8 mouse cellular contexts compared by ENCODE assay signal in genomic region chr17:15375701-15376493, GRCm38 (mm10). TPM values are rescaled to one million over a fixed set of nuclear protein-coding genes. Genes with fewer than 3 reads are reported as not detected.
DNase-seq lines count a peak whose midpoint lies in the region; ATAC-seq lines count a peak whose summit lies in the region.

No protein-coding gene starts in this region.

- under 1% methylated on average over 68 of the region's 69 CpGs for WGBS in limb, embryonic 15.5 days
- under 1% methylated on average over 66 of the region's 69 CpGs for WGBS in midbrain, embryonic 14.5 days

- H3K9ac ChIP-seq in limb, embryonic 15.5 days: peak overlapping the region; percentile 48
- peak overlapping the region; percentile 95 for H3K9ac ChIP-seq in midbrain, embryonic 14.5 days (replicated peaks; ENCODE audit: low read length)

- H3K27ac ChIP-seq in limb, embryonic 15.5 days: peak overlapping the region; percentile 7; the same call in 1 of the 2 replicates
- H3K27ac ChIP-seq in midbrain, embryonic 14.5 days (replicated peaks; ENCODE audit: low read depth, low read length): peak overlapping the region; percentile 99

- peak overlapping the region; percentile 52 for H3K4me3 ChIP-seq in limb, embryonic 15.5 days
- H3K4me3 ChIP-seq in midbrain, embryonic 14.5 days (replicated peaks; ENCODE audit: low read depth, low read length): peak overlapping the region; percentile 84

- peaks cover 42% of the 10 kb centered on the region for H3K4me1 ChIP-seq in limb, embryonic 15.5 days
- H3K4me1 ChIP-seq in midbrain, embryonic 14.5 days (ENCODE audit: control insufficient read depth, insufficient read depth, low read length): peaks cover 56% of the 10 kb centered on the region

- peak overlapping the region; percentile 99 for H3K4me2 ChIP-seq in limb, embryonic 15.5 days
- H3K4me2 ChIP-seq in midbrain, embryonic 14.5 days (ENCODE audit: low read length): peak overlapping the region; percentile 96

- peaks cover 83% of the 10 kb centered on the region for H3K27me3 ChIP-seq in limb, embryonic 15.5 days
- no peaks in the 10 kb centered on the region for H3K27me3 ChIP-seq in midbrain, embryonic 14.5 days (ENCODE audit: control insufficient read depth, insufficient read depth, low read length)

- H3K36me3 ChIP-seq in limb, embryonic 15.5 days: no peaks in the 10 kb centered on the region
- peaks cover 24% of the 10 kb centered on the region for H3K36me3 ChIP-seq in midbrain, embryonic 14.5 days (ENCODE audit: control insufficient read depth, insufficient read depth, low read length)

- peak; percentile 30; the same call in 1 of the 2 replicates for ATAC-seq in limb, embryonic 15.5 days (ENCODE audit: insufficient number of reproducible peaks, low FRiP score, low TSS enrichment, low read depth)
- ATAC-seq in midbrain, embryonic 14.5 days (ENCODE audit: low FRiP score, low TSS enrichment): peak; percentile 71

- peak; percentile 67 to 70 for DNase-seq in spleen, adult 18-20 months
- no peak for DNase-seq in spleen, adult 12 weeks (ENCODE audit: low spot score)
- peak; percentile 85 for DNase-seq in embryo, embryonic 11 days
- peak; percentile 77 for DNase-seq in heart, adult 8-10 months (ENCODE audit: low spot score)
- DNase-seq in kidney, adult 18-20 months: peak; percentile 89
- peak; percentile 89 for DNase-seq in midbrain, embryonic 14.5 days
- peak; percentile 51 to 75 for DNase-seq in spleen, postnatal 4 days (ENCODE audit: low spot score in 2 of 2)

- no peaks in the 10 kb centered on the region for H3K9me3 ChIP-seq in limb, embryonic 15.5 days
- no peaks in the 10 kb centered on the region for H3K9me3 ChIP-seq in midbrain, embryonic 14.5 days (ENCODE audit: control insufficient read depth, low read length)

RNA-seq across cellular contexts. Expression of gene Dll1, which starts 0.8 kb away (rescaled TPM):
- total RNA-seq in heart, adult 8-10 months (2022): 1 to 10 TPM; 3.7 to 7.3 (median 5.7) TPM
- 6.8 and 8.5 TPM in 2 replicates for polyA plus RNA-seq in limb, embryonic 15.5 days (2015; fragmentation: Nextera tagmentation; extraction: Ambion mirVana)
- polyA plus RNA-seq in midbrain, embryonic 14.5 days (2014; fragmentation: Nextera tagmentation; extraction: Ambion mirVana): 23.5 and 24.4 TPM in 2 replicates

RNA-seq across cellular contexts. Expression of gene Fam120b, which starts 20.1 kb away (rescaled TPM):
- total RNA-seq in heart, adult 8-10 months (2022): 10 to 100 TPM; 11.2 to 14.7 (median 14.2) TPM
- polyA plus RNA-seq in limb, embryonic 15.5 days (2015; fragmentation: Nextera tagmentation; extraction: Ambion mirVana): 27.3 and 29.4 TPM in 2 replicates
- polyA plus RNA-seq in midbrain, embryonic 14.5 days (2014; fragmentation: Nextera tagmentation; extraction: Ambion mirVana): 36.9 and 49.1 TPM in 2 replicates
